Mouse (Mus musculus) limb, embryonic 10.5 days (tissue): Measurements from ENCODE around the gene Adamts15. TPM values are rescaled to one million over a fixed set of nuclear protein-coding genes. Genes with fewer than 3 reads are reported as not detected.

ENCODE experiments used
- DNase-seq: peaks from one replicate; pipeline ENCODE4 v3.0.0-alpha.2; 2017; ENCODE audit warnings: low spot score
- H3K27ac ChIP-seq: fragments of 300-500 bp; sonication (generic); 2 replicates; pipeline ENCODE4 v1.5.1; 2016; ENCODE audit warnings: mild to moderate bottlenecking
- H3K27me3 ChIP-seq: fragments of 300-500 bp; sonication (generic); 2 replicates; pipeline ENCODE4 v1.6.1; 2016; ENCODE audit warnings: low read depth, mild to moderate bottlenecking; ENCODE audit not compliant: poor library complexity, severe bottlenecking
- H3K36me3 ChIP-seq: fragments of 300-500 bp; sonication (generic); 2 replicates; pipeline ENCODE4 v1.6.1; 2016; ENCODE audit warnings: mild to moderate bottlenecking, moderate library complexity
- H3K4me1 ChIP-seq: fragments of 300-500 bp; sonication (generic); 2 replicates; pipeline ENCODE4 v1.6.1; 2016
- H3K4me3 ChIP-seq: fragments of 300-500 bp; sonication (generic); 2 replicates; pipeline ENCODE4 v1.5.1; 2016; ENCODE audit warnings: mild to moderate bottlenecking, moderate library complexity
- H3K9me3 ChIP-seq: fragments of 300-500 bp; sonication (generic); replicated peaks from 2 replicates; pipeline ENCODE4 v1.6.1; 2016; ENCODE audit warnings: mild to moderate bottlenecking
- WGBS: fragments of 180-500 bp; shearing (Covaris S2); methylation state at CpG from one replicate; pipeline ENCODE4 v1.1.7; 2016; 5-methylcytosine and 5-hydroxymethylcytosine counted together
- polyA plus RNA-seq: library from polyadenylated mRNA; unstranded; fragments of >200 nt; fragmentation: Nextera tagmentation; extraction: Ambion mirVana; gene quantifications from 2 replicates; pipeline ENCODE4 v1.2.1, GENCODE M21; 2016

Adamts15 gene
- polyA plus RNA-seq, 1 experiment from 2014 or later = 8.5 TPM

- H3K4me1 ChIP-seq = peaks cover 40% of the 10 kb centered on the region
- H3K27ac ChIP-seq = 0 out of 2 replicates have a peak overlapping the region, but pooled peaks have one; percentile 7
- no peaks in the 10 kb centered on the region for H3K36me3 ChIP-seq
- no peaks in the 10 kb centered on the region for H3K9me3 ChIP-seq
- no peak overlapping the region for H3K4me3 ChIP-seq
- WGBS = 72% methylated on average over 12 of the region's 12 CpGs
- H3K27me3 ChIP-seq = peaks cover 42% of the 10 kb centered on the region
- no peak for DNase-seq
Measured at GRCm38 (mm10) chr9:30918466-30919356, 3.5 kb downstream of the Adamts15 start.

DNA sequence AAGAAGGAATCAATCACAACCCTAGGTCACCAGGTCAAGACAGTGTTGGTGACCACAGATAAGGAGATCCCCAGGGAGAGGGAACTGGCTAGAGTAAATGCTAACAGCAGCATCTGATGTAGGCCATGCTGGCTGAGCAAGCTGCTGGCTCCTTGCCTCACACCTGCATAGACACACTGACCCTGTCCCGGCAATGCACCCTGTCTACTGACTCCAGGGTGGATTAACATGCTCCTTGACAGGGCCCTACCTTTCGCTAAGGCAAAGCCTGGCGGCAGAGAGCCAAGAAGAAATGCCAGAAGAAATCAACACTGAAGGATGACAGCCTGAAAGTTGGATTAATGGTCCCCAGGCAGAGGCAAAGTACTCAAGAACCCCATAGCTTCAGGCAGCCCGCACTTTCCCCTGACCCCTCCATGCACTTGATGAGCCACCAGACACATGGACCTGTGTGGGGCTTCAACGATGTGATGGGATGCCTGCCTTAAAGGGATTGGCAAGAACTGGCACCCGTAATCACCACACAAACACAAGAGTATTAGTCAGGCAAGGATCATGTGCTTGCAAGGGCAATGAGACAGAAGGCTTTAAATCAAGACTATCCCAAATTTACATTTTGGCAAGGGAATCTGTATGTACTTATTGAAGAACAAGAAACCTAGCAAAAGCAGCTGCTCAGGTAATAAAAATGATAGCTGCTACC lies 5.8 kb downstream of the Adamts15 start:
- no peaks in the 10 kb centered on the region for H3K36me3 ChIP-seq
- H3K9me3 ChIP-seq = no peaks in the 10 kb centered on the region
- WGBS = 81% methylated on average over 6 of the region's 6 CpGs
- H3K4me1 ChIP-seq = peaks cover 25% of the 10 kb centered on the region
- H3K27ac ChIP-seq = no peak overlapping the region
- DNase-seq = no peak
- no peak overlapping the region for H3K4me3 ChIP-seq
- peaks cover 20% of the 10 kb centered on the region for H3K27me3 ChIP-seq

GRCm38 (mm10) chr9:30914241-30914640 lies 8.0 kb downstream of the Adamts15 start:
- DNase-seq = no peak
- H3K36me3 ChIP-seq = peaks cover 12% of the 10 kb centered on the region
- 89% methylated on average over 2 of the region's 2 CpGs for WGBS
- peaks cover 14% of the 10 kb centered on the region for H3K4me1 ChIP-seq
- no peak overlapping the region for H3K27ac ChIP-seq
- no peaks in the 10 kb centered on the region for H3K27me3 ChIP-seq
- no peaks in the 10 kb centered on the region for H3K9me3 ChIP-seq
- no peak overlapping the region for H3K4me3 ChIP-seq

- Histone ChIP-seq H3K27me3 (no peaks in the 10 kb centered on the region), H3K27ac (no peak overlapping the region), H3K9me3 (no peaks in the 10 kb centered on the region), H3K4me3 (no peak overlapping the region), H3K36me3 (peaks cover 12% of the 10 kb centered on the region), H3K4me1 (peaks cover 6% of the 10 kb centered on the region)
- 50% methylated on average over 3 of the region's 3 CpGs for WGBS
- no peak for DNase-seq
Measured at GRCm38 (mm10) chr9:30913429-30913828, 8.8 kb downstream of the Adamts15 start.

GRCm38 (mm10) chr9:30912161-30912560 lies 10.1 kb downstream of the Adamts15 start:
- Histone ChIP-seq H3K27me3 (no peaks in the 10 kb centered on the region), H3K9me3 (no peaks in the 10 kb centered on the region), H3K36me3 (peaks cover 12% of the 10 kb centered on the region), H3K4me3 (no peak overlapping the region), H3K4me1 (peaks cover 3% of the 10 kb centered on the region; the same call in 1 of the 2 replicates), H3K27ac (no peak overlapping the region)
- WGBS = 82% methylated on average over 3 of the region's 3 CpGs
- no peak for DNase-seq

- Histone ChIP-seq H3K9me3 (no peaks in the 10 kb centered on the region), H3K27ac (no peak overlapping the region), H3K4me1 (no peaks in the 10 kb centered on the region), H3K4me3 (no peak overlapping the region), H3K27me3 (no peaks in the 10 kb centered on the region), H3K36me3 (peaks cover 12% of the 10 kb centered on the region)
- 92% methylated on average over 5 of the region's 5 CpGs for WGBS
- DNase-seq = no peak
Measured at GRCm38 (mm10) chr9:30910491-30910890, 11.8 kb downstream of the Adamts15 start.

GRCm38 (mm10) chr9:30908973-30909372 lies 13.3 kb downstream of the Adamts15 start:
- H3K27ac ChIP-seq = no peak overlapping the region
- no peak overlapping the region for H3K4me3 ChIP-seq
- WGBS = 86% methylated on average over 5 of the region's 5 CpGs
- no peaks in the 10 kb centered on the region for H3K27me3 ChIP-seq
- no peaks in the 10 kb centered on the region for H3K9me3 ChIP-seq
- no peaks in the 10 kb centered on the region for H3K4me1 ChIP-seq
- no peak for DNase-seq
- H3K36me3 ChIP-seq = peaks cover 23% of the 10 kb centered on the region

DNA sequence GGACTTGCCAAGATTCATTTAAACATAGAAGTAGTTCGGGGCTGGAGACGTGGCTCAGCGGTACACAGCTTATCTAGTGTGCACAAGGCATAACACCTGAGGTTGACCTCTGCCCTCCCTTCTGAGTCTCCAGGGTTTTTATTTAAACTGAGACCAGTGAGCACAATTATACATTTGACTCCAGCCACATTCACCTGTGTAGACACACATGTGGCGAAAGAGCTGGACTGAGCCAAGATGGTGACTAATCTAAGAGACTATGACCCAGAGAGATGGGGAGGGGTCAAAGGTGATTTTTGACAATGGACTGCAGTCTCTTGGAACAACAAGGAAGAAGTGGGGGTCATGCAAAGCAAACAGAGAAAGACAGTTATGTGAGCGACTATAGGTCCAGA lies 14.0 kb downstream of the Adamts15 start:
- H3K4me1 ChIP-seq = no peaks in the 10 kb centered on the region
- H3K36me3 ChIP-seq = peaks cover 28% of the 10 kb centered on the region
- H3K27me3 ChIP-seq = no peaks in the 10 kb centered on the region
- no peak overlapping the region for H3K27ac ChIP-seq
- WGBS = 93% methylated on average over 5 of the region's 5 CpGs
- H3K4me3 ChIP-seq = no peak overlapping the region
- DNase-seq = no peak
- H3K9me3 ChIP-seq = no peaks in the 10 kb centered on the region

DNA sequence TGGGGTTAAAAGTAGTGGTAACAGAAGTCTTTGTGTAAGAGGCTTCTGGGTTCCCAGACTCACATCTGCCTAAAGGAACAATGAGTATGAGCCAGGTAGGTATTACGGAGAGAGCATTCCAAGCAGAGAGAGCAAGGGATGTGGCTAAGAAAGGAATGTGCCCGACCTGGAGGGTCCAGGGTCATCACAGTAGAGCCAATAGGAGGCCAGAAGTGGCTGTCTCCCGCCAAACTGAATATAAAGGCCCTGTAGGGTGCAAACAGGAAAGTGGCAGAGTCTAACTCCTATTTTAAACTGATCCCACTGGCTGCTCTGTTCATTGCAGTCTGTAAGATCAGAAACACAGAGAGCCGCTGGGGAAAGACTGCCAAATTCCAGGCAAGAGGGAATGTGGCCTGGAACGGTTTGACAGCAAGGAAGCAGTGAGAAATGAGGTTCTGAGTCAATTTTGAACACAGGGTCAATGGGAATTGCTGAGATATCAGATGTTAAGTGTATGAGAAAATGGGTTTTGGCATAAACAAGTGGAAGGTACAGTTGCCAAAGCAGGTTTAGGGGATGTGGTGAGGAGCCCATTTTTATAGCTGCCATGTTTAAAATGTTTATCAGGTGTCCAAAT lies 14.5 kb downstream of the Adamts15 start:
- 69% methylated on average over 5 of the region's 5 CpGs for WGBS
- no peak for DNase-seq
- Histone ChIP-seq H3K36me3 (peaks cover 30% of the 10 kb centered on the region), H3K4me3 (no peak overlapping the region), H3K9me3 (no peaks in the 10 kb centered on the region), H3K4me1 (no peaks in the 10 kb centered on the region), H3K27ac (no peak overlapping the region), H3K27me3 (no peaks in the 10 kb centered on the region)

- Histone ChIP-seq H3K27ac (no peak overlapping the region), H3K4me3 (no peak overlapping the region), H3K36me3 (peaks cover 42% of the 10 kb centered on the region), H3K9me3 (no peaks in the 10 kb centered on the region), H3K27me3 (no peaks in the 10 kb centered on the region), H3K4me1 (no peaks in the 10 kb centered on the region)
- no peak for DNase-seq
- 85% methylated on average over 4 of the region's 4 CpGs for WGBS
Measured at GRCm38 (mm10) chr9:30906426-30906825, 15.8 kb downstream of the Adamts15 start.

DNA sequence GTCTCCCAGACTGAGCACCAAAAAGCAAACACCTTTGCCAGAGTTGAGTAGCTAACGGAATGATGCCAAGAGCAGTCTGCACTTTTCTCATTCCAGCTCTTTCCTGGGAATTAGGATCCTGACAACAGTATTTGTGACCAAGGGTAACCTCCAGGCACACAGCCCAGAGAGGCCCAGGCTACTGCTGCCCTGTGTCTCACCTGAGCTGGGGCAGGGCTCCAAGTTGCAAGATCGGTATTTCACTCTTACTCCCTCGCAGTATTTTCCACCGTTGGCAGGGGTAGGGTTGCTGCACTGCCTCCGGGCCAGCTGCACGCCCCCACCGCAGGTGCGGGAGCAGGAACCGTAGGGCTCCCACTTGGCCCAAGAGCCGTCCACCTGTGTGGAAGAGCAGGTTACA lies 16.4 kb downstream of the Adamts15 start:
- Histone ChIP-seq H3K4me1 (no peaks in the 10 kb centered on the region), H3K27me3 (no peaks in the 10 kb centered on the region), H3K9me3 (no peaks in the 10 kb centered on the region), H3K27ac (no peak overlapping the region), H3K4me3 (no peak overlapping the region), H3K36me3 (peaks cover 44% of the 10 kb centered on the region)
- DNase-seq = no peak
- 91% methylated on average over 10 of the region's 10 CpGs for WGBS

- Histone ChIP-seq H3K27me3 (no peaks in the 10 kb centered on the region), H3K27ac (no peak overlapping the region), H3K4me1 (no peaks in the 10 kb centered on the region), H3K36me3 (peaks cover 41% of the 10 kb centered on the region), H3K4me3 (no peak overlapping the region), H3K9me3 (no peaks in the 10 kb centered on the region)
- 96% methylated on average over 5 of the region's 5 CpGs for WGBS
- no peak for DNase-seq
Measured at GRCm38 (mm10) chr9:30903266-30903665, 19.0 kb downstream of the Adamts15 start.

DNA sequence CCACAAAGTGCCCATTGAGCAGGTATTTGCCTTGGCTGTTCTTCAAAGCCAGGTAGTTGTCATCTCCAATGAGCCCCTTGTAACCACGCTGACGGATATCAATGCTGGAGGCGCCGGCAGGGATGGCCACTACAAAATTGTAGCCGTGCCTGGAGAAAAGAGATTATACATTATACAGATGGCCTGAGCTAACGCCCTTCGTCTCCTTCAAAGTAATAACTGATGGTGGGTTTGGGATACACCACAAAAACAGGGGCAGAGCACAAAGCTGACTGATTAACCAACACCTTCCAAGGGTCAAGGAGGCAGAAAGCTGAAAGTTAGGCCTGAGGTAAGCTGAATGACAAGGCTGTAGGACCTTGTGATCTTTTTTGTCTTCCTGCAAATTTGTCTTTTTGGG lies 19.6 kb downstream of the Adamts15 start:
- H3K36me3 ChIP-seq = peaks cover 41% of the 10 kb centered on the region
- DNase-seq = no peak
- 92% methylated on average over 7 of the region's 7 CpGs for WGBS

More for the DNA sequence above, 19.6 kb downstream of the Adamts15 start:
- Histone ChIP-seq H3K27ac (no peak overlapping the region), H3K27me3 (no peaks in the 10 kb centered on the region), H3K4me1 (no peaks in the 10 kb centered on the region), H3K4me3 (no peak overlapping the region), H3K9me3 (no peaks in the 10 kb centered on the region)
